Mouse (Mus musculus): ENCODE data around the gene Ubl4a. TPM values are rescaled to one million over a fixed set of nuclear protein-coding genes. Genes with fewer than 3 reads are reported as not detected.
A peak's percentile ranks its signal among the peaks of the same experiment; 100 is the strongest.
"Not testable (repeated sequence)": the region's sequence is repeated elsewhere in the genome, so short reads cannot be mapped to it uniquely, and the experiment has no call there.

The Ubl4a gene
- polyA plus RNA-seq, 1 experiment, result 33.4 TPM

- Histone ChIP-seq H3K36me3 (ENCODE audit: control insufficient read depth, insufficient read depth, low read length) (peaks cover 7% of the 10 kb centered on the region; the same call in 1 of the 2 replicates), H3K4me3 (ENCODE audit: low read depth, low read length) (no peak overlapping the region), H3K27ac (ENCODE audit: insufficient read depth, low read depth, low read length) (no peak overlapping the region), H3K27me3 (ENCODE audit: control insufficient read depth, insufficient read depth, low read length) (no peaks in the 10 kb centered on the region), H3K4me1 (ENCODE audit: control insufficient read depth, insufficient read depth, insufficient read length, low read length) (0 out of 2 replicates have a peak, but pooled peaks cover 2% of the 10 kb centered on the region)
- WGBS, result 88% methylated on average over 2 of the region's 2 CpGs
- TF ChIP-seq CTCF (IDR thresholded peaks at IDR 0.05; ENCODE audit: extremely low read depth, insufficient read length, insufficient replicate concordance, low read depth, low read length) (no peak), POLR2A (IDR thresholded peaks at IDR 0.05; ENCODE audit: low read depth, low read length) (no peak)
Measured at GRCm38 (mm10) chrX:74384451-74384850, 11.4 kb upstream of the Ubl4a start.

GRCm38 (mm10) chrX:74368209-74368909, 4.7 kb downstream of the Ubl4a start:
- peaks cover 5% of the 10 kb centered on the region for H3K36me3 ChIP-seq (ENCODE audit: control insufficient read depth, insufficient read depth, low read length)
- peaks cover 11% of the 10 kb centered on the region for H3K4me1 ChIP-seq (ENCODE audit: control insufficient read depth, insufficient read depth, insufficient read length, low read length)
- 7% methylated on average over 47 of the region's 49 CpGs for WGBS
- no peak for TF ChIP-seq CTCF (IDR thresholded peaks at IDR 0.05; ENCODE audit: extremely low read depth, insufficient read length, insufficient replicate concordance, low read depth, low read length)
- 0 out of 2 replicates have a peak, but pooled peaks have one; percentile 32 for TF ChIP-seq POLR2A (IDR thresholded peaks at IDR 0.05; ENCODE audit: low read depth, low read length)
- H3K27ac ChIP-seq (ENCODE audit: insufficient read depth, low read depth, low read length), result peak overlapping the region; percentile 67
- H3K4me3 ChIP-seq (ENCODE audit: low read depth, low read length), result peak overlapping the region; percentile 94
- no peaks in the 10 kb centered on the region for H3K27me3 ChIP-seq (ENCODE audit: control insufficient read depth, insufficient read depth, low read length)

GRCm38 (mm10) chrX:74367512-74367911, 5.5 kb downstream of the Ubl4a start:
- TF ChIP-seq POLR2A (IDR thresholded peaks at IDR 0.05; ENCODE audit: low read depth, low read length) (no peak), CTCF (IDR thresholded peaks at IDR 0.05; ENCODE audit: extremely low read depth, insufficient read length, insufficient replicate concordance, low read depth, low read length) (no peak)
- 42% methylated on average over 10 of the region's 10 CpGs for WGBS
- no peak overlapping the region for H3K27ac ChIP-seq (ENCODE audit: insufficient read depth, low read depth, low read length)

GRCm38 (mm10) chrX:74359171-74359570, 13.8 kb downstream of the Ubl4a start:
- no peak for TF ChIP-seq POLR2A (IDR thresholded peaks at IDR 0.05; ENCODE audit: low read depth, low read length)
- no peak for TF ChIP-seq CTCF (IDR thresholded peaks at IDR 0.05; ENCODE audit: extremely low read depth, insufficient read length, insufficient replicate concordance, low read depth, low read length)
- WGBS, result 28% methylated on average over 11 of the region's 11 CpGs

More at GRCm38 (mm10) chrX:74367512-74367911, 5.5 kb downstream of the Ubl4a start:
- Histone ChIP-seq H3K27me3 (ENCODE audit: control insufficient read depth, insufficient read depth, low read length) (no peaks in the 10 kb centered on the region), H3K36me3 (ENCODE audit: control insufficient read depth, insufficient read depth, low read length) (peaks cover 5% of the 10 kb centered on the region), H3K4me1 (ENCODE audit: control insufficient read depth, insufficient read depth, insufficient read length, low read length) (peaks cover 11% of the 10 kb centered on the region), H3K4me3 (ENCODE audit: low read depth, low read length) (peak overlapping the region; percentile 94)

GRCm38 (mm10) chrX:74357069-74357468, 15.9 kb downstream of the Ubl4a start:
- not testable (repeated sequence) for H3K4me1 ChIP-seq (ENCODE audit: control insufficient read depth, insufficient read depth, insufficient read length, low read length); H3K36me3 ChIP-seq (ENCODE audit: control insufficient read depth, insufficient read depth, low read length); H3K27me3 ChIP-seq (ENCODE audit: control insufficient read depth, insufficient read depth, low read length); H3K27ac ChIP-seq (ENCODE audit: insufficient read depth, low read depth, low read length); H3K4me3 ChIP-seq (ENCODE audit: low read depth, low read length)
- 94% methylated on average over 3 of the region's 3 CpGs for WGBS

More at GRCm38 (mm10) chrX:74359171-74359570, 13.8 kb downstream of the Ubl4a start:
- Histone ChIP-seq H3K27me3 (ENCODE audit: control insufficient read depth, insufficient read depth, low read length) (no peaks in the 10 kb centered on the region), H3K36me3 (ENCODE audit: control insufficient read depth, insufficient read depth, low read length) (no peaks in the 10 kb centered on the region), H3K4me1 (ENCODE audit: control insufficient read depth, insufficient read depth, insufficient read length, low read length) (no peaks in the 10 kb centered on the region), H3K4me3 (ENCODE audit: low read depth, low read length) (no peak overlapping the region), H3K27ac (ENCODE audit: insufficient read depth, low read depth, low read length) (no peak overlapping the region)

GRCm38 (mm10) chrX:74353467-74353770, 19.6 kb downstream of the Ubl4a start, which contains the start of gene Lage3:
Gene Lage3, minus strand, starts transcription at chrX:74353618.
- Histone ChIP-seq H3K4me1 (ENCODE audit: control insufficient read depth, insufficient read depth, insufficient read length, low read length) (no peaks in the 10 kb centered on the region), H3K4me3 (ENCODE audit: low read depth, low read length) (peak within 1 kb of the TSS; percentile 86), H3K36me3 (ENCODE audit: control insufficient read depth, insufficient read depth, low read length) (no peaks in the 10 kb centered on the region), H3K27ac (ENCODE audit: insufficient read depth, low read depth, low read length) (no peak within 1 kb of the TSS), H3K27me3 (ENCODE audit: control insufficient read depth, insufficient read depth, low read length) (no peaks in the 10 kb centered on the region)
- WGBS, result 15% methylated on average over 15 of the region's 22 CpGs
- TF ChIP-seq CTCF (IDR thresholded peaks at IDR 0.05; ENCODE audit: extremely low read depth, insufficient read length, insufficient replicate concordance, low read depth, low read length) (no peak), POLR2A (IDR thresholded peaks at IDR 0.05; ENCODE audit: low read depth, low read length) (no peak)

GRCm38 (mm10) chrX:74352645-74353466, 20.2 kb downstream of the Ubl4a start:
- WGBS, result 22% methylated on average over 13 of the region's 13 CpGs
- TF ChIP-seq CTCF (IDR thresholded peaks at IDR 0.05; ENCODE audit: extremely low read depth, insufficient read length, insufficient replicate concordance, low read depth, low read length), result no peak
- TF ChIP-seq POLR2A (IDR thresholded peaks at IDR 0.05; ENCODE audit: low read depth, low read length), result no peak
- Histone ChIP-seq H3K27me3 (ENCODE audit: control insufficient read depth, insufficient read depth, low read length) (no peaks in the 10 kb centered on the region), H3K36me3 (ENCODE audit: control insufficient read depth, insufficient read depth, low read length) (no peaks in the 10 kb centered on the region), H3K27ac (ENCODE audit: insufficient read depth, low read depth, low read length) (no peak overlapping the region), H3K4me1 (ENCODE audit: control insufficient read depth, insufficient read depth, insufficient read length, low read length) (no peaks in the 10 kb centered on the region), H3K4me3 (ENCODE audit: low read depth, low read length) (peak overlapping the region; percentile 86)

Data from small intestine, adult 2 months (tissue).